In the genomic region with DNA sequence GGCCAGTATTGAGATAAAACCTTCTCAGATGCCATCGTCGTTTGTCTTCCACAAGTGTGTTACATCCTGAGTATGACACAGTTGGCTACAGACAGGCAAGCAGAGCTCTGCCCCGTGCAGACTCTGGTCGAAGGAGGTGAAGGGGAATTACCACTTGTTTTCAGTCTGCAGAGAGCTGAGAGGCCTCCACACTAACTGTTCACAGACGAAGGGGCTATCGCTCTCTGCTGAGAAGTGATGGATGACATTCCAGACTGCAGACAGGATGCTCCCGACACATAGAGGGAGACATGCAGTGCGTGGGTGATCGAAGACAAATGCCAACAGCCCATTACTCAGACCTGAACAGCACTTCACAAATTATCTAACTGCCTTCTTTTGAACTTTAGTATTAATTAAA, we compare ENCODE assay signal across 15 mouse cellular contexts.
"Had no signal": no experiment of that assay in that cellular context is flagged by ENCODE, and none has a peak within 500 bp of the region (broad histone marks: within the 10 kb centered on the region; RNA-seq: fewer than 3 reads in every experiment).

No protein-coding gene starts in this region.

- DNase-seq: kidney, adult 8-10 months; kidney, postnatal 25 days; layer of hippocampus, adult 9-11 months; layer of hippocampus, postnatal 36 days; liver; liver, embryonic 13.5 days; liver, postnatal 0 days; retina, postnatal 1 day; thymus, postnatal 36 days had no signal

- H3K9me3 ChIP-seq: limb, embryonic 12.5 days; liver, embryonic 13.5 days; midbrain, embryonic 15.5 days; neural tube, embryonic 12.5 days had no signal

- ATAC-seq: inflammation-experienced regulatory T-cells, adult 6 months; intestine, postnatal 0 days; liver, postnatal 0 days; midbrain, embryonic 15.5 days had no signal

- H3K27ac ChIP-seq: limb, embryonic 12.5 days; liver, embryonic 13.5 days; midbrain, embryonic 15.5 days; neural tube, embryonic 12.5 days had no signal

- H3K4me1 ChIP-seq: limb, embryonic 12.5 days; midbrain, embryonic 15.5 days; neural tube, embryonic 12.5 days had no signal

- H3K27me3 ChIP-seq: limb, embryonic 12.5 days; midbrain, embryonic 15.5 days; neural tube, embryonic 12.5 days had no signal

- H3K9ac ChIP-seq: limb, embryonic 12.5 days; liver, embryonic 13.5 days; liver, postnatal 0 days; midbrain, embryonic 15.5 days; neural tube, embryonic 12.5 days had no signal

- H3K4me3 ChIP-seq: limb, embryonic 12.5 days; liver, embryonic 13.5 days; midbrain, embryonic 15.5 days; neural tube, embryonic 12.5 days had no signal

- H3K4me2 ChIP-seq: limb, embryonic 12.5 days; liver, embryonic 13.5 days; midbrain, embryonic 11.5 days; midbrain, embryonic 15.5 days; neural tube, embryonic 12.5 days had no signal

- H3K36me3 ChIP-seq: limb, embryonic 12.5 days; liver, embryonic 13.5 days; midbrain, embryonic 15.5 days; neural tube, embryonic 12.5 days had no signal
